Mouse (Mus musculus) bone marrow, adult 2 months (tissue): Measurements from ENCODE around the gene Opa1. TPM values are rescaled to one million over a fixed set of nuclear protein-coding genes. Genes with fewer than 3 reads are reported as not detected.

Experiments
- H3K27ac ChIP-seq: fragments of 200-500 bp; 2 replicates; pipeline ENCODE4 v1.5.1; 2012; ENCODE audit warnings: low read depth, mild to moderate bottlenecking, control low read depth, inconsistent platforms, low read length; ENCODE audit not compliant: control insufficient read depth, poor library complexity, insufficient read depth
- H3K4me1 ChIP-seq: fragments of 200-500 bp; 2 replicates; pipeline ENCODE4 v1.6.1; 2011; ENCODE audit warnings: low read length; ENCODE audit not compliant: control insufficient read depth, insufficient read depth
- H3K4me3 ChIP-seq: fragments of 200-500 bp; replicated peaks from 2 replicates; pipeline ENCODE3; 2011; ENCODE audit warnings: mild to moderate bottlenecking, low read depth, low read length, control low read depth; ENCODE audit not compliant: control insufficient read depth
- CTCF ChIP-seq: fragments of 200-500 bp; IDR thresholded peaks from 2 replicates; pipeline ENCODE4 v1.5.1; 2011; ENCODE audit warnings: low read length, control low read depth; ENCODE audit not compliant: control insufficient read depth, insufficient read depth
- POLR2A ChIP-seq: fragments of 200-500 bp; IDR thresholded peaks from 2 replicates; pipeline ENCODE4 v1.6.1; 2011; ENCODE audit warnings: low read depth, mild to moderate bottlenecking, control low read depth, low read length, borderline replicate concordance; ENCODE audit not compliant: control insufficient read depth
- WGBS: fragments of 180-500 bp; shearing (Covaris S2); methylation state at CpG from one replicate; pipeline ENCODE4 v1.1.7; 2018; 5-methylcytosine and 5-hydroxymethylcytosine counted together
- polyA plus RNA-seq: library from polyadenylated mRNA; stranded (reverse); fragments of >200 nt; gene quantifications from 2 replicates; pipeline ENCODE4 v1.2.4, GENCODE M21; 2011; ENCODE audit warnings: low replicate concordance; ENCODE audit not compliant: missing spikeins, insufficient read depth, insufficient read length

The Opa1 gene
- polyA plus RNA-seq, 1 experiment = 13.1 TPM

- no peak overlapping the region for H3K4me3 ChIP-seq
- WGBS = 87% methylated on average over 17 of the region's 17 CpGs
- TF ChIP-seq POLR2A = no peak
- no peak for TF ChIP-seq CTCF
- no peak overlapping the region for H3K27ac ChIP-seq
- H3K4me1 ChIP-seq = no peaks in the 10 kb centered on the region
Measured at GRCm38 (mm10) chr16:29687987-29688885, 109.1 kb downstream of the Opa1 start.

GRCm38 (mm10) chr16:29689187-29689819, 110.2 kb downstream of the Opa1 start:
- Histone ChIP-seq H3K4me1 (no peaks in the 10 kb centered on the region), H3K27ac (no peak overlapping the region), H3K4me3 (no peak overlapping the region)
- TF ChIP-seq CTCF (no peak), POLR2A (no peak)
- 20% methylated on average over 11 of the region's 11 CpGs for WGBS

- TF ChIP-seq CTCF = no peak
- TF ChIP-seq POLR2A = no peak
- no peak overlapping the region for H3K4me3 ChIP-seq
- whole genome bisulfite sequencing = 45% methylated on average over 5 of the region's 5 CpGs
- H3K4me1 ChIP-seq = no peaks in the 10 kb centered on the region
- H3K27ac ChIP-seq = no peak overlapping the region
Measured at GRCm38 (mm10) chr16:29693025-29693682, 114.0 kb downstream of the Opa1 start.

GRCm38 (mm10) chr16:29693791-29694419, 114.8 kb downstream of the Opa1 start:
- WGBS = 44% methylated on average over 6 of the region's 6 CpGs
- Histone ChIP-seq H3K4me1 (no peaks in the 10 kb centered on the region), H3K4me3 (no peak overlapping the region), H3K27ac (no peak overlapping the region)
- TF ChIP-seq CTCF (no peak), POLR2A (no peak)

- Histone ChIP-seq H3K4me1 (no peaks in the 10 kb centered on the region), H3K27ac (no peak overlapping the region), H3K4me3 (no peak overlapping the region)
- 72% methylated on average over 9 of the region's 9 CpGs for WGBS
- no peak for TF ChIP-seq POLR2A
Measured at GRCm38 (mm10) chr16:29694420-29694959, 115.4 kb downstream of the Opa1 start.

Other genes starting within 250 kb of the Opa1 start
- 0.38 TPM in 1 of 2 replicates, not detected in the other for gene Atp13a5, start 200.6 kb upstream of the Opa1 start, polyA plus RNA-seq
- gene Atp13a4, start 34.5 kb upstream of the Opa1 start, polyA plus RNA-seq = not detected in 2 replicates